Mouse (Mus musculus): ENCODE data around the gene Wif1.

Wif1 gene

DNA sequence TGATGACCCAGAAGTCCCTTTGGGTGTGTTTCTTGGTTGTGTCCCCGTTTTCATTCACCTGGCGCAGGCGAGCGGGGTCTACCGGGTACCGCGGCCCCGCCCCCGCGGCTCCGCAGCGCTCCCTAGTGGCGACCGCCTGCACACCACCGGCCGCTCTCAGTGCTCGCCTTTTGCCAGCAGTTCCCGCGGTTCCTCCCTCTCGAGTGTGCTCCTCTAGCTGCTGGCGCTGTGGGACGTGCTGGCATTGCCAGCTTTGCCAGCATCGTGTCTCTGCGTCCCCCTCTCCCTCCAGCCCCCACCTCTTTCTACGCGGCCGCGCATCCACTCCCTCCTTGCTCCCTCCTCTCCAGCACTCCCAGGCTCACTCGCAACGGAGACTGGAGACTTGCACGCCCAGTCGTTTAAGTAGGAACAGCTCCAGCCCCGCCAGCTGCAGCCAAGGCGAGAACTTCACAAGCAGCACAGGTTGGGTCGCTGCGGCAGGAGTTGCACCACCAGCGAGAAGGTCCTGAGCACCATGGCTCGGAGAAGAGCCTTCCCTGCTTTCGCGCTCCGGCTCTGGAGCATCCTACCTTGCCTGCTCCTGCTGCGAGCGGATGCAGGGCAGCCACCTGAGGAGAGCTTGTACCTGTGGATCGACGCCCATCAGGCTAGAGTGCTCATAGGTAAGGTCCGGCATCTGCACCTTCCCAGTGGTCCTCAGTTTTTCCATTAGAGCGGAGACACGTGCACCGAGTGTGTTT lies at the start of gene Wif1:
Wif1 (plus strand) TSS at position 135 of the 743 bp plus-strand sequence.
- DNase-seq (ENCODE audit: low read depth, low spot score), result no peak

DNA sequence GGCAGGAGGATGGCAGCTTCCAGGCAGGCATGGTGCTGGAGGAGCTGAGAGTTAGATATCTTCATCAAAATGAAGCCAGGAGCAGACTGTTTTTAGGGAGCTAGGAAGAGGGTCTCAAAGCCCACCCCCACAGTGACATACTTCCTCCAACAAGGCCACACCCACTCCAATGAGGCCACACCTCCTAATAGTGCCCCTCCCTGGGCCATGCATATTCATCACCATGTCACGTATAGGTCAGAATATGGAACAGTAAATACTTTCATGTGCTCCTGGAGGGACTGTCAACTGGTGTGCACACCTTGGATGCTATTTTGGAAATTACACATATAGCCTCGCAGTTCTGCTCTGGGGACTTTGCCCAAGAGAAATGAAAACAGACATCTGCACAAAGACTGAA lies 31.6 kb upstream of the Wif1 start:
- no peak for DNase-seq (ENCODE audit: low read depth, low spot score)

GRCm38 (mm10) chr10:121011496-121011895 lies 22.3 kb upstream of the Wif1 start:
- no peak for DNase-seq (ENCODE audit: low read depth, low spot score)

DNA sequence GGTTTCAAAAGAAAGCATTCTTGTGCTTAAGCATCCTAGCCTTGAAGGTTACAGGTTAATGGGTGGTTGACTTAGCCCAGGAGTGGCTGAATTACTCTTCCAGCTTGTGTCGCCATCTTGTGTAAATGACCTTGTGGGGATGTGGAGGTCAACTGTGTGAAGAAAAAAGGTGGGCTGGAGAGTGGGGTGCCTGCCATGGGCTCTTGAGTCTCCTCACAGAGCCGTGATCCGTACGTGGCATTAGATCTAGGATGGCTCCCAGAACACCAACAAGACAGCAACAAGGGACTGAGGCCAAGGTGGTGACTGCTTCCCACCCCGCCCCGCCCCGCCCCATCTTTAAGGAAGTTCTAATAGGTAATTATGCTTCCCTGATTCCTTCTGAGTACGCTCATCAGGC lies 17.5 kb upstream of the Wif1 start:
- DNase-seq (ENCODE audit: low read depth, low spot score), result no peak

DNA sequence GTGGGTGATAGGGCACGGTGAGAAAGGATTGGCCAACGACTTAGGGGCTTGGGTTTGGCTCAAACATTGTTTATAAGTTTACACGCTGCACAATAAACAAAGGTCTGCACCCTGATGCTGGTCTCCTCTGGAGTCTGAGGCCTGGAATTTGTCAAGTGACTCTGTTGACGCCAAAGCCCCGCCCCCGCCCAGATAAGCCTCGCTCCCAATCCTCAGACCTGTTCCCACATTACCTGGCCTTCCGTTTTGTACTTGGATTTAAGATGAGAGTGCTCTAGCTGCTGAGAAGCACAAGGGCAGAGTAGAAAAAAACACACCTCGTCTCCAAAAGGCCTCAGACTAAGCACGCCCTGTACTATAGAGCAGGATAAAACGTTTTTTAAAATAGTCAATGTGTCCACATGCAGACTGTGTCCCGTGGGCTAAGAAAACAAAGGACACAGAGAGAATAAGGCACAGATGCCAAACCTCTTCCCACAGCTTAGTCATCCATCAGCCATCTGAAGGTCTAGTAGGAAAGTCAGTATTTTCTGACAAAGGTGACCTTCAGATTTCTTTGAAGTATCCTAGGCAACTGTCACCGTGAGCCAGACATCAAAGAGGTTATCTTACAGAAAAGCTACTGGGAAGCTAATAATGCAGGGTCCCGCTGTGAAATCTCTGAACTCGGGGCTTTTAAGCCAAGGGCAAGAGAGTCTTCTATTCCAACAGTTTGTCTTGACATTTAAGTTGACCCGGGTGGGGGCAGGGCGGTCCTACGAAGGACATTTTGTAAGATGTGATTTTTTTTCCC lies 16.9 kb upstream of the Wif1 start:
- no peak for DNase-seq (ENCODE audit: low read depth, low spot score)

- no peak for DNase-seq (ENCODE audit: low read depth, low spot score)
These were observed 10.8 kb upstream of the Wif1 start for GRCm38 (mm10) chr10:121022951-121023350.

DNA sequence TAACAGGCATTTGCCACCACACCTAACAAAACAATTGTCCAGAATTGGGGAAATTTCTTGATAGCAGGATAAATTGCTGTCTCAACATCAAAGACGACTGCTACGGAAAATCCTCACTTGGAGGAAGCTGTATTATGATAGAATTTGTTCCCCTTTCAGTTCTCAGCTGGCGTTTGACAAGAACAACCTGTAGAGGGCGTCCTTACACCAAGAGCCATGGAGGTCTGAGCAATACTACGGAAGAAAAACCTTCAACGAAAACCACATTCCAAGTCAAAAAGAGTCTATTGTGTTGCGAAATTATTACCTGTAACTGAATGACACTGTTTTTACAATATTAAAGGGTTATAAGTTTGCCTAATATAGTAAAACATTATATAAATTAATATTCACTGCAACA lies 2.0 kb upstream of the Wif1 start:
- no peak for DNase-seq (ENCODE audit: low read depth, low spot score)

DNA sequence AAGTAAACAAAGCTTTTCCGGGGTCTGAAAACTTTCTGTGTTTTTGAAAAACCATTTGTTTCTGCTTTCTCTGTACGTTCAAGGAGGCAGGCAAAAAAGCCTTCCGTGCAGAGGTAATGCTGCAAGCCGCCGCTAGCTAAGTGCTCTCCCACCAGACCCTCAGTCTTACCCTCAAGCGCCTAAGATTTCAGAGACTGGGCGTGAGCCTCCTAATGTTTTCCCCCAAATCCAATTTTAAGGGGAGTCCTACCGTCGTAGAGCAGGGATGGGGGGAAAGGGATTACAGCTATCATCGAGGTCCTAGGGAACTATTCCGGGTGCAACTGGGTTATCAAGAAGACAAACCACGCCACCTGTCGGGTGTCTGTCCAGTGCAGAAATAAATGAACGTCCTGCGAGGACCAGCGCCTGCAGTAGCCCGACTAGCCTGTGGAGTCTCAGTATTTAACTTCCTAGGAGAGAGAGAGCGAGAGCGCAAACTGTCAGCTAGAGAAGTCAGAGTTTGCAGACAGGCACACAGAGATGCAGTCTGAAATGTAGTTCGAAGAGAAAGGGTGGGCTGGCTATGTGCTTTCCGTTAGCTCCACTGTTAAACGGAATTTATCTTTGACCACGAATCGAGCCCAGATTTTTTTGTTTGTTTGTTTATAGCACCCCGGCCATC lies 500 bp upstream of the Wif1 start:
- DNase-seq (ENCODE audit: low read depth, low spot score), result no peak

DNA sequence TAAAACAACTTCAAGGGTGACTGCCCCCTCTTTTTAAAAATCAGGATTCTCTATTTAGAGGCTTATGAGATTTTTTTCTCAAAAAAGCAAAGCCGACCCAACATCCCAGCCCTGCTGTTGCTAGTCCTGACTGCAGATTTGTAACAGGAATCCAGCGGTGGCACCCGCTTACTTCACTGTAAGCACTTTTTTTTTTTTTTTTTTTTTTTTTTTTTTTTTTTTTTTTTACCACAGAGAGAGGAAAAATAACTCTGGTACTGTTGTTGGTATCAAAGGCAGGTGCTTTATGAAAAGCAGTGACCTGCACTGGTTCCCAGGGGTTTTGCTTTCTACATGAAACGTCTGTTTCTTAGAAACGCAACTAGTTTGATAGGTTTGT lies 798 bp downstream of the Wif1 start:
- no peak for DNase-seq (ENCODE audit: low read depth, low spot score)

DNA sequence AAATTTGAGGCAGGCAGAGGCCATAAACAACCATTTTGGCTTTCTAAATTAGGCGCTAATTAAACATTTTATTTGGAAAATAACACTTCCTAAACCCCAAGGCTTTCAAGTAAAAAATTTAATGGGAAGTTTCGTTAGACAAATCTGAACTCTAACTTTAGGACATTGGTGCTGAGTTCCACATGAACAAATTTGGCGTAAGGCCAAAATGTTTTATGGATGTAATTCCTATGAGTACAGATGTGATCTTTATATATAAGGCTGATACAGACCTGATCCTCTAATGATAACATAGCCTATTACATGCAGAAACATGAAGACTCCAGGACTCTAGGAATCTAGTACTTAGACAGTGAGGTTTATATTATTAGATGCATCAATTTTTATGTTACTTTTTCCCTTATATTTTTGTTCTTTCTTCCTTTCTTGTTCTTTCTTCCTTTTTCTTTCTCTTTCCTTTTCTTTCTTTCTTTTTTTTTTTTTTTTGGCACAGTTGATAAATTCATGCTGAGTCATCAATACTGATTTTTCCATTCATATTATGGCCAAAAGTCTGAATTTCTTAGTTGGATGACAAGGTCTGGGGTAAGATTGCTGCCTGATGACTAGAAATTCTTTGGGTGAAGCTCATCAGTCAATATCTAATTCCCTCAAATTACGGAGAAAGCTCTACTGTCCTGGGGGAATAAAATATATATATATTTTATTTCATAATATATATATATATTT lies 5.0 kb downstream of the Wif1 start:
- DNase-seq (ENCODE audit: low read depth, low spot score), result no peak

- no peak for DNase-seq (ENCODE audit: low read depth, low spot score)
These were observed 7.2 kb downstream of the Wif1 start for GRCm38 (mm10) chr10:121040911-121041310.

DNA sequence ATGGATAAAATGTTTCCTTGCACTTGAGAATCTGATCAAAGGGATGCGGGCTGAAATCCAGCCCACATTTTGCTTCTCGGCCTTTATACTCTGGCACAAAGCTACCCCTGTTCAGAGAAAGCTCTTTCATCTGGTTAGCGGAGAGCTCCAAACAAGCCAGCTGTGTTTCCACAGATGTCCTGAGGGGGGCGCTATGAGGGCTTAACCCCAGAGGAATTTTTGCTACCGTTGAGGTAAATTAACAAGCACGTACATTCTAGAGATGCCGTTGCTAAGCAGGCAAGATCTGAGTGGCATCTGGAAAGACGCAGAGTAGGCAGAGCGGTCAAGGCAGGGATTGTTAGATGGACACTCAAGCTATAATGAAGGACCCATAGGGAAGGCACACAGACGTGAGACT lies 13.7 kb downstream of the Wif1 start:
- no peak for DNase-seq (ENCODE audit: low read depth, low spot score)

DNA sequence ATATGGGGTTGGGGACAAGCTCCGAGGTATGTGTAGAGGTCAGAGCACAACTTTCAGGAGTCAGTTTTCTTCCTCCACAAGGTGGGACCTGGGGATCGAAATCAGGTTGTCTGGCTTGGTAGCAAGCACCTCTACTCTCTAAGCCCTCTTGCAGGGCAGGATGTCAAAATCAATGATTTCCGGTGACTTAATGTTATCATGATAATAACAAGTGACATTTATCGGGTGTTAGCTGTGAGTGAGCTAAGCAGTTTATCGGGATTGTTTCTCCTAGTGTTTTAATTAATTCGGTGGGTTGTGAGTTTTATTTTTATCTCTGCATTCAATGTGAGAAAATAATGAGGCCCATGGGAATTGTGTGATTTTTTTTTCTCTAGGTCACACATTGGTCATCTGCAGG lies 18.3 kb downstream of the Wif1 start:
- DNase-seq (ENCODE audit: low read depth, low spot score), result no peak

DNA sequence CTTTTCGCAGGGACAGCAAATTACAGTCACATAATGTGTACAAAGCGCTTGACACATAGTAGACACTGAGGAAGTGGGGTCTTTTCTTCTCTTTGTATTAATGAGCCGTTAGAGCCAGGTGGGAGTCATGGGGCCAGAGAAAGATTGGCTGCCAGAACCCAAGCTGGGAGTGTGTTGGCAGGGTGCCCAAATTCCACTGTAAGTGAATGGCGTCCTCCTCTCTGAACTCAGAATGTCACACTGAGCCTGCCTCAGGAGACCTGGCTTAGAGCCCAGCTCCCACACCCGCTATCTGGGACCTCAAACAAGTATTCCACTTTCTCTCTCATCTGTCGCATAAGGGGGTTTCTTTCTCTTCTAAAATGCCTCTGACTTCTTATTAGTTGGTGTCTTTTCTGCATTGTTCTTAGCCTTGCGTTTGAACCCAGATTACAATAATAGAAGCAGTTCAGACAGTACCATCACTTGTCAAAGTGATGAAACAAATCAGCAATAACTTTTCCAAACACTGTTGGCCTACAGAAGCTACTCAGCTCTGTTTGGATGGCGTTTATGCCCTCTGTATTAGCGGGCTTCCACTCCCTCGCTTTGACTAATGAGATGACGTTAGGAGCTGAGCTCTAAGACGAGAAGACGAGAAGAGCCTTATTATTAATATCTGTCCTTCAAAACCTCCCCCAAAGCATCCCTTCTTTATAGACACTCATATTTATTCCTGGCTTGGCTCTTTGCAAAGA lies 21.9 kb downstream of the Wif1 start:
- DNase-seq (ENCODE audit: low read depth, low spot score), result no peak

DNA sequence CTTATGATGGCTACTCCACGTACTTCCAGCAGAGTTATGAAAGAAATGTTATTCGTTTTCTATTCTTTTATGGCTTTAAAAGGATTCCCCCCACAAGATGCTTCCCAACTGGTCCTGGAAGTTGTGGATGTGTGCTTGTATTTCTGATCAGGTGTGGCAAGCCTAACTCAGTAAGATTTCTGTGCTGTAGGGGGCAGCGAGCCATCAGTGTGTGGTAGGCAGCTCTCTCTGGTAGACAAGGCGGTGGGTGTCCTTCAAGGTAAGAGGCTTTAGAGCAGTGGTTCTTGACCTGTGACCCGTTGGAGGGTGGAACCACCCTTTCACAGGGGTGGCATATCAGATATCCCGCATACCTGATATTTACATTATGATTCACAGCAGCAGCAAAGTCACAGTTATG lies 23.1 kb downstream of the Wif1 start:
- DNase-seq (ENCODE audit: low read depth, low spot score), result no peak

- DNase-seq (ENCODE audit: low read depth, low spot score), result no peak
These were observed 25.6 kb downstream of the Wif1 start for GRCm38 (mm10) chr10:121059043-121060003.

- DNase-seq (ENCODE audit: low read depth, low spot score), result no peak
These were observed 27.6 kb downstream of the Wif1 start for GRCm38 (mm10) chr10:121061336-121061835.

GRCm38 (mm10) chr10:121062704-121063103 lies 28.9 kb downstream of the Wif1 start:
- no peak for DNase-seq (ENCODE audit: low read depth, low spot score)

- DNase-seq (ENCODE audit: low read depth, low spot score), result no peak
These were observed 33.7 kb downstream of the Wif1 start for GRCm38 (mm10) chr10:121067416-121067951.

DNA sequence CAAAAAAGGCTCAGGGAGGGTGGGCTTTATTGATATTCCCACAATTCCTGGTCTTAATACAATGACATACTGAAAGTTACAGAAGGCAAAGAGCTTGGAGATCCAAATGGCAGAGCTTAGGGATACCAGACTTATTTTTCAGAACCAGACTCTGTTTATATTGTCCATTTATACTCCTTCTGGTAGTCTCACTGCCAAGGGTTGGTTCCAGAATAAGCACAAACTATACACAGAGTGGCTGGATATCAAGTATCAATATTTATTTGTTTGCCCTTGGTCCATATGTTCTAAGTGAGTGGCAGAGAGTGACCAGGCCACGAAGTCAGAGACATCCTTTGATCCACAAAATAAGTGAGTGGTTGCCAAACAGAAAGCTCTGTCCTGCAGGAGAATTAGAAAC lies 34.2 kb downstream of the Wif1 start:
- DNase-seq (ENCODE audit: low read depth, low spot score), result no peak
